Mouse (Mus musculus) gastrocnemius, adult 18-20 months (tissue): ENCODE results near the gene Spata1. TPM values are rescaled to one million over a fixed set of nuclear protein-coding genes. Genes with fewer than 3 reads are reported as not detected.
"Not testable (repeated sequence)": the region's sequence is repeated elsewhere in the genome, so short reads cannot be mapped to it uniquely, and the experiment has no call there.

ENCODE experiments used
- DNase-seq: peaks from one replicate; pipeline ENCODE4 v3.0.0; 2021; ENCODE audit warnings: low spot score
- total RNA-seq, 2 experiments: library from RNA; stranded (reverse); gene quantifications; 2 replicates each; pipeline ENCODE4 v1.2.3; 2021

Gene Spata1
- total RNA-seq, 2 experiments from 2014 or later = 7.0 to 8.5 TPM

DNA sequence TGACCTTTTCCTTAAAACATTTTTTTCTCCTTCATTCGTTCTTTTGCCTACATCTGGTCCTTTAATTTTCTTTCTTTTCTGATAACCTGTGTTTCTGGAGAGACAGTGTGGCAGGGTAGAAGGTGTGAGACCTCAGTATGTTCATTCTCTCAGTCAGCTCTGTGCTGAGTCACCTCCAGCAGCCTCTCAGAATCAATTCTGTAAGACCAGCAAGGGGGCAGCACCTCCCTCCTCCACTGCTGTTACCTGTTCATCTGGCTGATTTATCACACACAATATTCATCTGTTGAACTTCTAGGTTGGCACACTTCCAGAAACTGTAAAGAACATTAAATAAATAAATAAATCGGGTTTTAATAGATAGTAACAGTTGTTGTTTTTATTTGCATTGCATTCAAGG is 36.6 kb downstream of the Spata1 start:
- no peak for DNase-seq

GRCm38 (mm10) chr3:146451375-146451774 is 48.2 kb downstream of the Spata1 start:
- DNase-seq = no peak

GRCm38 (mm10) chr3:146450371-146450841 is 49.1 kb downstream of the Spata1 start:
- DNase-seq = peak; percentile 92

- DNase-seq = no peak
These were observed 49.8 kb downstream of the Spata1 start, which contains the start of gene Ctbs for GRCm38 (mm10) chr3:146449745-146450250. Gene Ctbs, plus strand, starts transcription at chr3:146449795.

DNA sequence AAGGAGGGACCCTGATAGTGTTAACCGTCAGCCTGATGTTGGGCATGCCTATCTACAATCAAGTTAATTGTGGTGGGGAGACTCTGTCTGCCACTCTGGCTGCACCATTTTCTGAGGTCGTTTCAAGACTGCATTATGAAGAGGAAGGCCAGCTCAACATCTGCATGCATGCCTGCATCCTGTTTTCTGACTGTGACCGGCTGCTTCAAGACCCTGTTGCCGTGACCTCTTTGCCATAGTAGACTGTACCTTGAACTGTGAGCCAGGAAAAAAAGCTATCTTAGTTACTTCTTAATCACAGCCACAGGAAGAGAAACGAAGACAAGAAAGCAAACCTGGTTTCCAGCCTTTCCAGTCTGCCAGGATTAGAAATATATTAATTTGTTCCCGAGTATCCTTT is 50.6 kb downstream of the Spata1 start:
- DNase-seq = no peak

DNA sequence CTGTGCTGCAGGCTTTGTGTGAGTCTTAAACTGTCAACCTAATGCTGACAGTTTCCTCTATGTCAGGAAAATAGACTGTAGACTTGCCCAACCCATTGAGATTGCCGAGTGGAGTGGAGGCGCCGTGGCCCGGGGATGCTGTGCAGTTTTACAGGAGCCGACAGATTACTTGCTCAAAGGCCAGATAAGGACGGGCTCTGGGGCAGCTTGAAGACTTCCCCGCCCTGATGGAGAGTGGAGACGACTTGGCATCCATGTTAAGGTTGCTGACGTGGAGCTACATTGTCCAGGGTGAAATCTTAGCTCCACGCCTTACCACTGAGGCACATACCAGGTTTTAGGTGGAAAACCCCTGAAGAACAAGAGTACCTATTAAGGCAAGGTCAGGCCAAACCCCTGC is 51.2 kb downstream of the Spata1 start:
- no peak for DNase-seq

GRCm38 (mm10) chr3:146447598-146447997 is 52.0 kb downstream of the Spata1 start:
- DNase-seq = no peak

DNA sequence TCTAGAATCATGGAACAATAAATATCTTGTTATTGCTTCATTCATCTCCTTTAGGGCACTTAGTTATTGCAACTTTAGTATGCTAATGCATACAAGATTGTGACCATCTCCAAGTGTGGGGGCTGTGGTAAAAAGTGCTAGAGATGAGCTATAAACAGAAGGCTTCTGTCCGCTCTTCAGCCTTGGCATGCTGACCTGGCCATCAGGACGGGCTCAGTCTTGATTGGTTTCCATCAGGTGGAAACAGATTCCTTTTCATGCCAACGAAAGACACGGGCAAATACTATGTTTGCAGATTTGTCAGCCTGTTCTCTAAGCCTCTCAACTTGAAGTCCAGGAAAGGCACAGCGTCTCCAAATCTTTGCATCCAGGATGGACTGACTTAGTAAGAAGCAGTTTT is 52.4 kb downstream of the Spata1 start:
- no peak for DNase-seq

DNA sequence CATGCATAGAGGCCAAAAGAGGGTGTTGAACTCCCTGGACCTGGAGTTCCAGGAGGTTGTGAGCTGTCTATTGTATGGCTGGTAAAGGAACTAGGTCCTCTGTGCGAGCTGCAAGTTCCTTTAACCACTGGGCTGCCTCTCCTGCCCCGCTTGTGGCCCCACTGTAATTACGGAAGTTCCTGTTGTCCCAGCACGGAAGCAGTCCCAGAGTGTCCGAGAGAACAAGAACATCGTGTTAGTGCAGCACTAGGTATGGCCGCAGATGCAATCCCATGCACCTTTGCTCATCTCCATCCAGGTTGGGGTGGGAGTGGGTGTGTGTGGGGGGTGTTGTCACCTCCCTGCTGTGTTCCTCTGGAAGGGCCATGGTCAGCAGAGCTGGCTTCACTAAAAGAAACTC is 54.7 kb downstream of the Spata1 start:
- DNase-seq = no peak

- DNase-seq = no peak
These were observed 56.2 kb downstream of the Spata1 start for GRCm38 (mm10) chr3:146443380-146443779.

GRCm38 (mm10) chr3:146442936-146443335 is 56.6 kb downstream of the Spata1 start:
- no peak for DNase-seq

GRCm38 (mm10) chr3:146442484-146442883 is 57.1 kb downstream of the Spata1 start:
- no peak for DNase-seq

- DNase-seq = no peak
These were observed 59.1 kb downstream of the Spata1 start for GRCm38 (mm10) chr3:146440422-146440821.

DNA sequence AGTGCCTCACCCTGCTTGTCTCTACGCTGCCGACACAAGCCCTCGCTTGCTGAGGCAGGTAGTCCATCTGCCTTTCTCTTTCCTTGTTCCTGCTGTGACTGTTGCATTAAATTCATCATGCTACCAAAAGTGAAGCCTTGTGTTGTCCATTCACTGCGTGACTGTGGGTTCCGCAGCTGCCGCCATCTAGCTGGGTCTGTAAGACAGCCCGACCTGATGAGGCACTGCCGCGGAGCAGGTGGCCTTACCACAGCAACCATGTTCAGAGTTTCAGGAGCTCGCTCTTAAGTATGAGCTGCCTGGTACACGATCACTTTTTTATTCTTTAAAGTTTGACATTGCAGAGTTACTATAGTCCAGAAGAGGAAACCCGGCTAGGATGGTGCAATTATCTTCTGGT is 59.5 kb downstream of the Spata1 start:
- DNase-seq = no peak

DNA sequence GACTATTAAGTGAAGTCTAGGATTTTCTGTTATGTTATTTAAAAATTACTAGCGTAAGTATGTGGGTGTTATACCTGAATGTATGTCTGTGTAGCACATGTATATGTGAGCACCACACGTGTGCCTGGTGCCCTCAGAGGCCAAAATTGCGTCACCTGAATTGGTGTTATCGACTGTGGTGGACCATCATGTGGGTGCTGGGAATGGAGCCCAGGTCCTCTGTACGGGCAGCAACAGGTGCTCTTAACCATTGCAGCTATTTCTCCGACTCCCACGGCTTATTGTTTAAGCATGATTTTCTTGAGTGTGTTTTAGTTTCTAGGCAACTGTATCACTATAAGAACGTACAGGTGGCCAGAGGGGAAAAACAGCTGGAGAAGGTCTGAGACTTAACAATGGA is 63.4 kb downstream of the Spata1 start:
- no peak for DNase-seq

GRCm38 (mm10) chr3:146435533-146435932 is 64.0 kb downstream of the Spata1 start:
- no peak for DNase-seq

DNA sequence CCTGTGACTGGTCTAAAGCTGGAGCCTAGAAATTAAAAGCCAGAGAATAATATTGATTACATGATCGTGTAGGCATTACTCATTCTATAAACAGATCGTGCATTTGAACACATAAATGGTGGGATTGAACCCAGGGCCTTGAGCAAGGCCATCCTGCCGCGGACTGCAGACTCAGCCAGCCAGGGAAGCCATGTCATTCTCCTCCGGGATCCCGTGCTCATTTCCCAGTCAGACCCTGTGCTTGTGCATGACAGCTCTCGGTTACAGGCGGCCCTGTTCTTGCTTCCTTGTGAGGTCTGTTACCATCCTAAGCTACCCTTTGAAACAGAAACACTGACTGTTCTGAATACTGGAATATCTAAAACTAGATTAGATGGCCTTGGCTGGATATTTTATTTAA is 64.9 kb downstream of the Spata1 start:
- DNase-seq = no peak

DNA sequence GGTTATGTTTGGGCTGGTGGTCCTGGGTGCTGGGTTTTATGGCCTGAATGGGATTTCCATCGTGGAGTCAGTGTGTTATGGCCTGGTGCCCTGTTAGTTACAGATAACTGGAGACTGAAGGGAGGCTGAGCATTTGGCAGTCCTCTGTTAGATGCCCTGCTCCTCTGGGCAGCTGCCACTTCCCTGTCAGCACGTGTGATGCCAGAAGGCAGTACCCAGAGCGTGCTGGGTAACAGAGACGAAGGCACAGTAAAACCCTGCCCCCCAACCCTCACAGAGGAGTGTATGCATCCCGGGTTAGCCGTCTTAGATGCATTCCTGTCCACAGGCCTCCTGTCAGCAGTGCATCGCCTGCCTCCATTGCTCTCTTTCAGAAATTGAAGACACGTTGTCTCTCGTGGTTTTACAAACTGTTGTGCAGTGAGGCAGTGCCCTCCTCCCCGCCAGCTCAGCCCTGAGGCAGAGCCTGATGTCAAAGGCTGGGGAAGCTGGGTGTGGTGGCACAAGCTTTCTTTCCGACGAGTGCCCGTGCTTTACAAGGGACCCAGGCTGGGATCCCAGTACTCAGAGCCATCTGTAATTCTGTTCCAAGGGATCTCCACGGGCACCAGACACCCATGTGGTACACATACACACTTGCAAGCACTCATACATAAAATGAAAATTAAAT is 65.7 kb downstream of the Spata1 start:
- no peak for DNase-seq

GRCm38 (mm10) chr3:146433063-146433462 is 66.5 kb downstream of the Spata1 start:
- DNase-seq = not testable (repeated sequence)

- DNase-seq = no peak
These were observed 73.1 kb downstream of the Spata1 start for GRCm38 (mm10) chr3:146426489-146426888.

- no peak for DNase-seq
These were observed 73.7 kb downstream of the Spata1 start for GRCm38 (mm10) chr3:146425902-146426301.

GRCm38 (mm10) chr3:146424306-146424900 is 75.2 kb downstream of the Spata1 start:
- no peak for DNase-seq

DNA sequence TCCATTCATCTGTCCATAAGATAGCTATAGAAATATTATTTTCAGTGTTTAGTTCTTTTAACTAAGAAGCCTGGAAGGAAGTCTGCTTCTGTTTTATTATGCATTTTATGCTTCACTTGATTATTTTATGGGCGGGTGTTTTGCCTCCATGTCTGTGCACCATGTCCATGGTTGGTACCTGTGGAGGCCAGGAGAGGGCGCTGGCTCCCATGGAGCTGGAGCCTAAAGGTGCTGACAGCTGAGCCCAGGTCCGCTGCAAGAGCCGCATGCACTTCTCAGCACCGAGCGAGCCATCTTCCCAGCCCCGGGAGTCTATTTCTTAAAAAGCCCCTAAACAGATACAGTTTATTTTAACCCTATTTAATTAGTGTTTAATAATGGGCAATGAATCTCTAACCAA is 75.8 kb downstream of the Spata1 start:
- DNase-seq = no peak
